Mouse (Mus musculus): Measurements from ENCODE around the gene Olfr1054. TPM values are rescaled to one million over a fixed set of nuclear protein-coding genes. Genes with fewer than 3 reads are reported as not detected.
"Not testable (repeated sequence)": the region's sequence is repeated elsewhere in the genome, so short reads cannot be mapped to it uniquely, and the experiment has no call there.

Gene Olfr1054
- polyA plus RNA-seq (2015; fragmentation: Nextera tagmentation; extraction: Ambion mirVana): not detected in 2 replicates

GRCm38 (mm10) chr2:86335333-86335732 is at the start of gene Olfr1054:
Gene Olfr1054, minus strand, starts transcription at chr2:86335433.
- no peak within 1 kb of the TSS for H3K27ac ChIP-seq
- WGBS: 91% methylated on average over 3 of the region's 3 CpGs
- no peaks in the 10 kb centered on the region for H3K4me1 ChIP-seq (replicated peaks)
- H3K36me3 ChIP-seq: no peaks in the 10 kb centered on the region
- no peaks in the 10 kb centered on the region for H3K27me3 ChIP-seq
- H3K9ac ChIP-seq: no peak within 1 kb of the TSS
- ATAC-seq (ENCODE audit: low FRiP score): no peak
- H3K4me3 ChIP-seq: no peak within 1 kb of the TSS
- H3K4me2 ChIP-seq: no peak within 1 kb of the TSS
- no peaks in the 10 kb centered on the region for H3K9me3 ChIP-seq

- ATAC-seq (ENCODE audit: low FRiP score): no peak
- Histone ChIP-seq H3K9me3 (no peaks in the 10 kb centered on the region), H3K4me2 (no peak within 1 kb of the TSS), H3K36me3 (no peaks in the 10 kb centered on the region), H3K4me3 (no peak within 1 kb of the TSS), H3K9ac (no peak within 1 kb of the TSS), H3K4me1 (replicated peaks) (no peaks in the 10 kb centered on the region), H3K27ac (no peak within 1 kb of the TSS), H3K27me3 (no peaks in the 10 kb centered on the region)
Observed at GRCm38 (mm10) chr2:86378293-86378692, 43.1 kb upstream of the Olfr1054 start, which contains the start of gene Olfr1057. Gene Olfr1057, minus strand, starts transcription at chr2:86378393.

GRCm38 (mm10) chr2:86366342-86366741 is 31.1 kb upstream of the Olfr1054 start:
- not testable (repeated sequence) for H3K4me1 ChIP-seq (replicated peaks); ATAC-seq (ENCODE audit: low FRiP score); H3K36me3 ChIP-seq; H3K4me2 ChIP-seq; H3K9ac ChIP-seq; H3K27ac ChIP-seq; H3K4me3 ChIP-seq; H3K27me3 ChIP-seq; H3K9me3 ChIP-seq
- WGBS: 80% methylated on average over 1 of the region's 6 CpGs

- Histone ChIP-seq H3K27me3 (no peaks in the 10 kb centered on the region), H3K4me3 (no peak within 1 kb of the TSS), H3K36me3 (no peaks in the 10 kb centered on the region), H3K4me1 (replicated peaks) (no peaks in the 10 kb centered on the region), H3K27ac (no peak within 1 kb of the TSS), H3K9ac (no peak within 1 kb of the TSS), H3K4me2 (no peak within 1 kb of the TSS), H3K9me3 (no peaks in the 10 kb centered on the region)
- no peak for ATAC-seq (ENCODE audit: low FRiP score)
Observed at GRCm38 (mm10) chr2:86362369-86362768, 27.1 kb upstream of the Olfr1054 start, which contains the start of gene Olfr1056. Gene Olfr1056, minus strand, starts transcription at chr2:86362469.

- H3K27ac ChIP-seq; H3K4me2 ChIP-seq; ATAC-seq (ENCODE audit: low FRiP score); H3K36me3 ChIP-seq; H3K9ac ChIP-seq; H3K4me3 ChIP-seq; H3K27me3 ChIP-seq; H3K4me1 ChIP-seq (replicated peaks); H3K9me3 ChIP-seq: not testable (repeated sequence)
- 95% methylated on average over 1 of the region's 1 CpGs for WGBS
Observed at GRCm38 (mm10) chr2:86351751-86352150, 16.5 kb upstream of the Olfr1054 start.

- H3K9ac ChIP-seq: no peak within 1 kb of the TSS
- H3K4me1 ChIP-seq (replicated peaks): no peaks in the 10 kb centered on the region
- no peaks in the 10 kb centered on the region for H3K36me3 ChIP-seq
- no peak within 1 kb of the TSS for H3K27ac ChIP-seq
- no peak for ATAC-seq (ENCODE audit: low FRiP score)
- H3K9me3 ChIP-seq: no peaks in the 10 kb centered on the region
- no peak within 1 kb of the TSS for H3K4me3 ChIP-seq
- no peak within 1 kb of the TSS for H3K4me2 ChIP-seq
- WGBS: 91% methylated on average over 5 of the region's 5 CpGs
- H3K27me3 ChIP-seq: no peaks in the 10 kb centered on the region
Observed at GRCm38 (mm10) chr2:86350184-86350583, 15.0 kb upstream of the Olfr1054 start, which contains the start of gene Olfr1055. Gene Olfr1055, minus strand, starts transcription at chr2:86350284.

GRCm38 (mm10) chr2:86315184-86315583 is 20.0 kb downstream of the Olfr1054 start, which contains the start of gene Olfr1053:
Gene Olfr1053, minus strand, starts transcription at chr2:86315284.
- H3K9me3 ChIP-seq: no peaks in the 10 kb centered on the region
- ATAC-seq (ENCODE audit: low FRiP score): no peak
- no peaks in the 10 kb centered on the region for H3K27me3 ChIP-seq
- 68% methylated on average over 3 of the region's 3 CpGs for WGBS
- H3K4me1 ChIP-seq (replicated peaks): no peaks in the 10 kb centered on the region
- no peak within 1 kb of the TSS for H3K4me3 ChIP-seq
- H3K27ac ChIP-seq: no peak within 1 kb of the TSS
- H3K4me2 ChIP-seq: no peak within 1 kb of the TSS
- no peak within 1 kb of the TSS for H3K9ac ChIP-seq
- H3K36me3 ChIP-seq: no peaks in the 10 kb centered on the region

GRCm38 (mm10) chr2:86292155-86292554 is 43.1 kb downstream of the Olfr1054 start, which contains the start of gene Olfr1052:
Gene Olfr1052, plus strand, starts transcription at chr2:86292455.
- no peak for ATAC-seq (ENCODE audit: low FRiP score)
- no peaks in the 10 kb centered on the region for H3K27me3 ChIP-seq
- no peak within 1 kb of the TSS for H3K4me3 ChIP-seq
- no peaks in the 10 kb centered on the region for H3K4me1 ChIP-seq (replicated peaks)
- H3K4me2 ChIP-seq: no peak within 1 kb of the TSS
- H3K9ac ChIP-seq: no peak within 1 kb of the TSS
- H3K27ac ChIP-seq: no peak within 1 kb of the TSS
- no peaks in the 10 kb centered on the region for H3K9me3 ChIP-seq
- H3K36me3 ChIP-seq: no peaks in the 10 kb centered on the region

Other genes with a start within 250 kb of the Olfr1054 start
- not detected in 2 replicates for gene Olfr1037, start 248.0 kb downstream of the Olfr1054 start, polyA plus RNA-seq (2015; fragmentation: Nextera tagmentation; extraction: Ambion mirVana)
- not detected in 2 replicates for gene Olfr1039, start 199.5 kb downstream of the Olfr1054 start, polyA plus RNA-seq (2015; fragmentation: Nextera tagmentation; extraction: Ambion mirVana)
- gene Olfr1040, start 188.7 kb downstream of the Olfr1054 start, polyA plus RNA-seq (2015; fragmentation: Nextera tagmentation; extraction: Ambion mirVana): not detected in 2 replicates
- gene Olfr1042, start 173.6 kb downstream of the Olfr1054 start, polyA plus RNA-seq (2015; fragmentation: Nextera tagmentation; extraction: Ambion mirVana): not detected in 2 replicates
- not detected in 2 replicates for gene Olfr1043, start 167.9 kb downstream of the Olfr1054 start, polyA plus RNA-seq (2015; fragmentation: Nextera tagmentation; extraction: Ambion mirVana)
- gene Olfr1044, start 157.6 kb downstream of the Olfr1054 start, polyA plus RNA-seq (2015; fragmentation: Nextera tagmentation; extraction: Ambion mirVana): not detected in 2 replicates
- not detected in 2 replicates for gene Olfr52, start 149.8 kb downstream of the Olfr1054 start, polyA plus RNA-seq (2015; fragmentation: Nextera tagmentation; extraction: Ambion mirVana)
- not detected in 2 replicates for gene Olfr1045, start 132.4 kb downstream of the Olfr1054 start, polyA plus RNA-seq (2015; fragmentation: Nextera tagmentation; extraction: Ambion mirVana)
- not detected in 2 replicates for gene Olfr1046, start 116.1 kb downstream of the Olfr1054 start, polyA plus RNA-seq (2015; fragmentation: Nextera tagmentation; extraction: Ambion mirVana)
- not detected in 2 replicates for gene Olfr1047, start 104.0 kb downstream of the Olfr1054 start, polyA plus RNA-seq (2015; fragmentation: Nextera tagmentation; extraction: Ambion mirVana)
- not detected in 2 replicates for gene Olfr1048, start 95.1 kb downstream of the Olfr1054 start, polyA plus RNA-seq (2015; fragmentation: Nextera tagmentation; extraction: Ambion mirVana)
- gene Olfr1049, start 77.1 kb downstream of the Olfr1054 start, polyA plus RNA-seq (2015; fragmentation: Nextera tagmentation; extraction: Ambion mirVana): not detected in 2 replicates
- gene Olfr1051, start 56.3 kb downstream of the Olfr1054 start, polyA plus RNA-seq (2015; fragmentation: Nextera tagmentation; extraction: Ambion mirVana): not detected in 2 replicates
- gene Olfr1052, start 43.0 kb downstream of the Olfr1054 start, polyA plus RNA-seq (2015; fragmentation: Nextera tagmentation; extraction: Ambion mirVana): not detected in 2 replicates
- not detected in 2 replicates for gene Olfr1053, start 20.1 kb downstream of the Olfr1054 start, polyA plus RNA-seq (2015; fragmentation: Nextera tagmentation; extraction: Ambion mirVana)
- not detected in 2 replicates for gene Olfr1055, start 14.9 kb upstream of the Olfr1054 start, polyA plus RNA-seq (2015; fragmentation: Nextera tagmentation; extraction: Ambion mirVana)
- gene Olfr1056, start 27.0 kb upstream of the Olfr1054 start, polyA plus RNA-seq (2015; fragmentation: Nextera tagmentation; extraction: Ambion mirVana): not detected in 2 replicates
- not detected in 2 replicates for gene Olfr1057, start 43.0 kb upstream of the Olfr1054 start, polyA plus RNA-seq (2015; fragmentation: Nextera tagmentation; extraction: Ambion mirVana)
- gene Olfr1058, start 53.1 kb upstream of the Olfr1054 start, polyA plus RNA-seq (2015; fragmentation: Nextera tagmentation; extraction: Ambion mirVana): not detected in 2 replicates
- not detected in 2 replicates for gene Olfr1061, start 78.6 kb upstream of the Olfr1054 start, polyA plus RNA-seq (2015; fragmentation: Nextera tagmentation; extraction: Ambion mirVana)
- not detected in 2 replicates for gene Olfr1062, start 91.3 kb upstream of the Olfr1054 start, polyA plus RNA-seq (2015; fragmentation: Nextera tagmentation; extraction: Ambion mirVana)
- not detected in 2 replicates for gene Olfr1065, start 115.2 kb upstream of the Olfr1054 start, polyA plus RNA-seq (2015; fragmentation: Nextera tagmentation; extraction: Ambion mirVana)
- not detected in 2 replicates for gene Olfr1066, start 120.8 kb upstream of the Olfr1054 start, polyA plus RNA-seq (2015; fragmentation: Nextera tagmentation; extraction: Ambion mirVana)
- not detected in 2 replicates for gene Olfr228, start 152.0 kb upstream of the Olfr1054 start, polyA plus RNA-seq (2015; fragmentation: Nextera tagmentation; extraction: Ambion mirVana)
- gene Olfr1076, start 173.0 kb upstream of the Olfr1054 start, polyA plus RNA-seq (2015; fragmentation: Nextera tagmentation; extraction: Ambion mirVana): not detected in 2 replicates
- gene Olfr1079, start 207.0 kb upstream of the Olfr1054 start, polyA plus RNA-seq (2015; fragmentation: Nextera tagmentation; extraction: Ambion mirVana): not detected in 2 replicates
- not detected in 2 replicates for gene Olfr1080, start 222.8 kb upstream of the Olfr1054 start, polyA plus RNA-seq (2015; fragmentation: Nextera tagmentation; extraction: Ambion mirVana)